Mouse (Mus musculus): Measurements from ENCODE around the gene Ticrr. TPM values are rescaled to one million over a fixed set of nuclear protein-coding genes. Genes with fewer than 3 reads are reported as not detected.

Gene Ticrr
- polyA plus RNA-seq, 1 experiment: 1.9 TPM

- Histone ChIP-seq H3K27me3 (ENCODE audit: control insufficient read depth, insufficient read depth, low read length) (no peaks in the 10 kb centered on the region), H3K4me1 (ENCODE audit: control insufficient read depth, insufficient read depth, low read length) (peaks cover 2% of the 10 kb centered on the region), H3K36me3 (ENCODE audit: control insufficient read depth, insufficient read depth, low read length) (no peaks in the 10 kb centered on the region; the same call in 1 of the 2 replicates), H3K27ac (ENCODE audit: control insufficient read depth, insufficient read depth, low read depth, low read length) (no peak overlapping the region), H3K4me3 (ENCODE audit: control insufficient read depth, low read depth, low read length) (no peak overlapping the region)
- TF ChIP-seq CTCF (IDR thresholded peaks at IDR 0.05; ENCODE audit: control insufficient read depth, insufficient read depth, insufficient replicate concordance, low read depth, low read length): no peak
- no peak for TF ChIP-seq POLR2A (IDR thresholded peaks at IDR 0.05; ENCODE audit: control insufficient read depth, low read depth, low read length)
These were observed 84.6 kb downstream of the Ticrr start for GRCm38 (mm10) chr7:79744585-79744984.

- Histone ChIP-seq H3K4me1 (ENCODE audit: control insufficient read depth, insufficient read depth, low read length) (peaks cover 2% of the 10 kb centered on the region), H3K36me3 (ENCODE audit: control insufficient read depth, insufficient read depth, low read length) (no peaks in the 10 kb centered on the region; the same call in 1 of the 2 replicates), H3K27ac (ENCODE audit: control insufficient read depth, insufficient read depth, low read depth, low read length) (no peak overlapping the region), H3K27me3 (ENCODE audit: control insufficient read depth, insufficient read depth, low read length) (no peaks in the 10 kb centered on the region), H3K4me3 (ENCODE audit: control insufficient read depth, low read depth, low read length) (no peak overlapping the region)
- TF ChIP-seq POLR2A (IDR thresholded peaks at IDR 0.05; ENCODE audit: control insufficient read depth, low read depth, low read length): no peak
- TF ChIP-seq CTCF (IDR thresholded peaks at IDR 0.05; ENCODE audit: control insufficient read depth, insufficient read depth, insufficient replicate concordance, low read depth, low read length): no peak
These were observed 87.7 kb downstream of the Ticrr start for GRCm38 (mm10) chr7:79747659-79748058.

Other genes with a start within 250 kb of the Ticrr start
- 74.5 and 78.3 TPM in 2 replicates for gene Polg, start 193.8 kb upstream of the Ticrr start, polyA plus RNA-seq (2012; rRNA removed)
- gene Rhcg, start 42.5 kb upstream of the Ticrr start, polyA plus RNA-seq (2012; rRNA removed): 43.5 and 44.2 TPM in 2 replicates
- gene Kif7, start 55.5 kb downstream of the Ticrr start, polyA plus RNA-seq (2012; rRNA removed): 1.2 and 1.3 TPM in 2 replicates
- 3.2 and 4.9 TPM in 2 replicates for gene Plin1, start 72.7 kb downstream of the Ticrr start, polyA plus RNA-seq (2012; rRNA removed)
- gene Pex11a, start 82.9 kb downstream of the Ticrr start, polyA plus RNA-seq (2012; rRNA removed): 35.3 and 37.8 TPM in 2 replicates
- 34.4 and 36.9 TPM in 2 replicates for gene Wdr93, start 83.0 kb downstream of the Ticrr start, polyA plus RNA-seq (2012; rRNA removed)
- 101 and 134 TPM in 2 replicates for gene Mesp1, start 133.6 kb downstream of the Ticrr start, polyA plus RNA-seq (2012; rRNA removed)
- gene Mesp2, start 150.5 kb downstream of the Ticrr start, polyA plus RNA-seq (2012; rRNA removed): 6.4 and 7.0 TPM in 2 replicates
- gene Anpep, start 200.9 kb downstream of the Ticrr start, polyA plus RNA-seq (2012; rRNA removed): 1.7 and 2.3 TPM in 2 replicates